Mouse (Mus musculus) adrenal gland (tissue): ENCODE results near the gene Gnb5.

Experiments used
- intact Hi-C: fragments of 180-260 bp; cut with DNase I; formaldehyde crosslinking; loops from one replicate; pipeline ENCODE4 v1.15.1; 2025

The Gnb5 gene

DNA sequence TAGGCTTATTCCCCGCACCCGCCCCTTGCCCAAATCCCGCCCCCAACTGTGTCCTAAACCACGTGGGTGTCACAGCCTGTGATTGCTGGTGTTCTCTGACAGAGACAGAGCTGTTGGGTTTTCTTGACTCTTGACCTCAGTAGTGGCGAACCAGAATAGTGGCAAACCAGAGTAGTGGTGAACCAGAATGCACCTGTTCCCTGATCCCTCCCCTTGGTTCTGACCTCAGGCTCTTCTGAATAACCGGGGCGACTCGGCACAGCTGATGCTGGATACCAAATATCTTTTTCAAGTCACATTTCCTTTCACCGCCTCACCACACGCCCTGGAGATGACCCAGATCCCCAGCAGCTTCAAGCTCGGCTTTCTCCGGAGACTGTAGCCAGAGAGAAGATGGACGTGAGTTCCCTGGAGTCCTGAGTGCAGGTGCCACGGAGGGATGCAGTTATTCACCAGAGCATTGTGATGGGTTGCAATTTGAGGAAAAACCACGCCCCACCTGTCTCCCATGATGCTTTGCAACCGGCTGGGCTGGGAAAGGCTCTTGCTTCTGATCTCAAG lies 2.3 kb upstream of the Gnb5 start:
- intact Hi-C loops: no loop called here

- intact Hi-C loops: no loop called here
Measured at GRCm38 (mm10) chr9:75304286-75304685, 1.8 kb upstream of the Gnb5 start.

DNA sequence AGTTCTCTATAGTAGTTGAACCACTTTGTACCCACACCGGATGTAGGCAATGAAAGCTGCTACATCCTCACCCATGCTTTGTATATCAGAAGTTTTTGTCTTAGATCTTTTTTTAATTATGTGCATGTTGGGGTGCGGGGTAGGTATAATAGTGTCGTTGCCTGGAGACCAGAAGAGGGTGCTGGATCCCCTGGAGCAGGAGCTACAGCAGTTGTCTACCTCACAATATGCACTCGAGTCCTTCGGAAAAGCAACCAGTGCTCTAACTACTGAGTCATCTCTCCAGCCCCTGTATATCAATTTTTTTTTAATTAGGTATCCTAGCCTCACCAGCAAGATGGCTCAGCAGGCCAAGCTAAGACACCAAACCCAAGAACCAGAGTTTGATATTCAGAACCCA lies 927 bp downstream of the Gnb5 start:
- intact Hi-C loops: no loop called here

- intact Hi-C loops: no loop called here
Measured at GRCm38 (mm10) chr9:75308621-75309020, 2.5 kb downstream of the Gnb5 start.

- intact Hi-C loops: no loop called here
Measured at GRCm38 (mm10) chr9:75312008-75312407, 5.9 kb downstream of the Gnb5 start.

DNA sequence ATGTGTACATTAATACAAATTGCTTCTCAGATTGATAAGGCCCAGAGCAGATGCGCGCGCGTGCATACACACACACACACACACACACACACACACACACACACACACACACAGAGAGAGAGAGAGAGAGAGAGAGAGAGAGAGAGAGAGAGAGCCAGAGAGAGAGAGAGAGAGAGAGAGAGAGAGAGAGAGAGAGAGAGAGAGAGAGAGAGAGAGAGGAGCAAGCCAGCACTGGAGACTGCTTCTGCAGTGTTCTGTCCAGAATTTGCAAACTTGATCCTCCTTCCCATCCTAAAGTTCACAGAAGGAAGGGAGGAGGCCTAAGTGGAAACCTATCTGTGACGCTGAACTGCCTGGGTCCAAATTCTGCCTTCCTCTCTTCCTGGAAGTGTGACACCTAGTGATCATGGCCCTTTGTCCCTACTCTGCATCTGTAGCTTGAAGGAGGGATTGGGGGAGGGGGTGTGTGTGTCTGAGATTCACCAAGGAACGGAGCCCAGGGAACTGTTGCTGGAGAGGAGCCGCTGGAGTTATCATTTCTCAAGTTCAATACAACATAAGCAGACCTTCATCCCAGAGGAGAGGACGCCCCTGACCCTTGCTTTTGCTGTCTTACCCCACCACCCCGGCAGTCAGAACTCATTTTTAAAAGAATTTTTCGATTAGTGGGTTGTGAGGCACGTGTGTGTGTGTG lies 7.2 kb downstream of the Gnb5 start:
- intact Hi-C loops: no loop called here

GRCm38 (mm10) chr9:75313832-75314516 lies 7.9 kb downstream of the Gnb5 start:
- intact Hi-C loops: no loop called here

GRCm38 (mm10) chr9:75314517-75315105 lies 8.5 kb downstream of the Gnb5 start:
- intact Hi-C loops: no loop called here

GRCm38 (mm10) chr9:75315238-75315637 lies 9.2 kb downstream of the Gnb5 start:
- intact Hi-C loops: no loop called here

- intact Hi-C loops: no loop called here
Measured at GRCm38 (mm10) chr9:75316771-75317170, 10.7 kb downstream of the Gnb5 start.

DNA sequence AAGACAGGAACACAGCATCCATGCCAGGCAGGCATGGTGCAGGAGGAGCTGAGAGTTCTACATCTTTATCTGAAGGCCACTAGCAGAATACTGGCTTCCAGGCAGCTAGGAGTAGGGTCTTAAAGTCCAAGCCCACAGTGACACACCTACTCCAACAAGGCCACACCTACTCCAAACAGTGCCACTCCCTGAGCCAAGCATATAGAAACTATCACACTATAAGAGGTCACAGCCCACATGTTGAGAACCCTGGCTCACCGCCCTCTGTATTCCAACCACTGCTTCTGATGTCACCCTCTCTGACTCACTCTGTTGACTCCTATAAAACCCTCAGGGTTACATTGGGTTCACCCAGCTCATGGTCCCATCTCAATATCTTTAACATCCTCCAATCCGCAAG lies 12.1 kb downstream of the Gnb5 start:
- intact Hi-C loops: no loop called here

- intact Hi-C loops: no loop called here
Measured at GRCm38 (mm10) chr9:75319365-75319764, 13.3 kb downstream of the Gnb5 start.

DNA sequence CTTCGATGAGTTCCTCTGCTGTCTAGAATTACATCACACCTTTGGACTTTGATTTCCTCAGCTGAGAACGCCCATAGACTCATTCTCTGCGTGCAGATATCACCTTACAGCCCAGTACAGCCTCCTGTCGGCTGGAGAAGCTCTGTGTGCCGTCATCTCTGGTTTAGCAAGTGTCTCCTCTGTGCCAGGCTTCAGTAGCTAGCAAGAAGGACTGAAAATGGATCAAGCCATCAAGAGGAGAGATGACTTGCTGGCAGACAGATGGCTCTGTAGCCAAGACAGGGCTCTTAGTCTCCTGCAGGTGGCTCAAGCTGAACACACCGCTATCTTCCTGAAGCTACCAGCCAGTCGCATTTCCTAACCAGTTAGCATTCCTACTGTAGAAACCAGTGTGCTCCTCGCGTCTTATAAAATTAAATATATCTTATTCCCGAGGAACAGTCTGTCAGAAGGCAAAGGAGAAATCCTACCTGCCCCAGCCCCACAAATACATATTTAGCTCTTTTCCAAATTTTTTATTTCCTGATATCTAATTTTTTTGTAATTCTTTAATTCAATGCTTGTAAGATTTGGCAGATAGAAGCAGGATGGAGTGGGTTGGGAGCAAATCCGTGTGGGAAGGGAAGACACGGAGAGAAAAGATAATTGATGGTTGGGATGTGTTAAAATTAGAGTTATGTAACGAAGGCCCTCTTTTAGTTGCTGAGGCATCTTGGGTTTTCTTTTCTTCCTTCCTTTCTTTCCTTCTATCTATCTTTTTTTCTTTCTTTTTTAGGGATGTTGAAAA lies 16.2 kb downstream of the Gnb5 start:
- intact Hi-C loops: no loop called here

- intact Hi-C loops: no loop called here
Measured at GRCm38 (mm10) chr9:75328047-75328446, 22.0 kb downstream of the Gnb5 start.

DNA sequence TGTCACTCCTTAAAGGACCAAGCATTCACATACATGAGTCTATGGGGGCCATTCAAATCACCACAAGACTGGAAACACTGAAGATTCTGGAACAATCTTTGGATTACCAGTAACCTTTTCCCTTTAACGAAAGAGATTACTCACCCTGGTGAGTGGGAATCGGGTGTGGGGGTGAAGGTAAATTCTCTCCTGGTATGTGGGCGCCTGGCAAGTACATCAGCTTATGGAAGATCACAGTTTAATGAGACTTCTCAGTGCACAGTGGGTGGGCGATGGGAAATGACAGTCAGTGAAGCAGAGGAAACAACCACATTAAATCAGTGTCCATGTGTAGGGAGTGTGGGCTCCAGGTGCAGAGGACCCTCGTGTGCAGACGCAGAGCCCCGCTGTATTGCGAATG lies 24.7 kb downstream of the Gnb5 start:
- intact Hi-C loops: no loop called here

- intact Hi-C loops: no loop called here
Measured at GRCm38 (mm10) chr9:75334440-75334839, 28.4 kb downstream of the Gnb5 start.

- intact Hi-C loops: no loop called here
Measured at GRCm38 (mm10) chr9:75338016-75338415, 31.9 kb downstream of the Gnb5 start.

DNA sequence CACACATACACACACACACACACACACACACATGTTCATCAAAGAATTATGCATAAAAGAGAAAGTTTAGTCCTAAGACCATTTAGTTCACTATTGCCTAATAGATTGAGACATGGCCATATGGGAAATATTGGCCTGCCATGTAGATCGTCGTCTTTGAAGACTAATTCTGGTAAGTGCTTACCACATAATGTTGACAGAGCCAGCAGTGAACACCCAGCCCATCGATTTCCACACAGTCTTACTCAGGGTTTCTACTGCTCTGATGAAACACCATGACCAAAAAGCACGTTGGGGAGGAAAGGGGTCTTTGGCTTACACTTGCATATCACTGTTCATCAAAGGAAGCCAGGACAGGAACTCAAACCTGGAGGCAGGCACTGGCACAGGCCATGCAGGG lies 36.3 kb downstream of the Gnb5 start:
- intact Hi-C loops: no loop called here

GRCm38 (mm10) chr9:75347458-75347857 lies 41.4 kb downstream of the Gnb5 start, which contains the start of gene Bcl2l10:
TSS of gene Bcl2l10 (plus strand) at chr9:75347758.
- intact Hi-C loops: no loop called here

DNA sequence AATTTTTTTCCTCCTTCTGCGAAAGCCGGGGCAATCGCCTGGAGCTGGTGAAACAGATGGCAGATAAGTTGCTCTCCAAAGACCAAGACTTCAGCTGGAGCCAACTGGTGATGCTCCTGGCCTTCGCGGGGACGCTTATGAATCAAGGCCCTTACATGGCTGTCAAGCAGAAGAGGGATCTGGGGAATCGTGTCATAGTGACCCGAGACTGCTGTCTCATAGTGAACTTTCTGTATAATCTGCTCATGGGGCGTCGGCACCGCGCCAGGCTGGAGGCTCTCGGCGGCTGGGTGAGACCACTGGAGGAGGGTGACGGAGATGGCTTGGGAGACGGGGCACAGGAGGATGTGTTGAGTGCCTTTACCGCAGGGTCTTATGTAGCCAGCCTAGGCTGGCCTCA lies 42.0 kb downstream of the Gnb5 start:
- intact Hi-C loops: no loop called here

DNA sequence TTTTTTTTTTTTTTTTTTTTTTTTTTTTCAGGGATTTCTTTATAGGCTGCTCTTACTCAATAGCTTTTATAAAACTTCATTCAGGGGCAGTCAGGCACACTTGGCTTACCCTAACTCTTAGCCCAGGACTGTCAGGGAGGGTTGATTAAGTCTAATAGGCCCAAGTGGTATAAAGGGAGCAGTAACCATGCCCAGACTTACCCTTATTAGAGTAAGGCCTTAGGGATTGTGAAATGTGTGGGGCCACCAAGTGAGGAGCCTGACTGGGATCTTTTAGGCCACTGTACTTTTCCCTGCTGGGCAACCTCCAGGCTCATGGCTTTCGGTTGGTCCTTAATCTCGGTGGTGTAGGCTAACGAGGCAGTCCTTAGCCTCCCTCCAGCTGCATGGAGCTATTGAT lies 42.6 kb downstream of the Gnb5 start:
- intact Hi-C loops: no loop called here

- intact Hi-C loops: no loop called here
Measured at GRCm38 (mm10) chr9:75353094-75353493, 47.0 kb downstream of the Gnb5 start.
